Mouse (Mus musculus) lung, postnatal 0 days (tissue): ENCODE data around the gene Gm4303. TPM values are rescaled to one million over a fixed set of nuclear protein-coding genes. Genes with fewer than 3 reads are reported as not detected.
"Not testable (repeated sequence)": the region's sequence is repeated elsewhere in the genome, so short reads cannot be mapped to it uniquely, and the experiment has no call there.

Experiments
- ATAC-seq: fragments of 200-750 bp; cut with Nextera tagmentation; 2 replicates; pipeline ENCODE4 v1.8.0; 2017; ENCODE audit warnings: moderate library complexity
- DNase-seq: peaks from one replicate; pipeline ENCODE4 v3.0.0-alpha.2; 2016; ENCODE audit warnings: low spot score
- H3K27ac ChIP-seq: fragments of 300-500 bp; sonication (generic); 2 replicates; pipeline ENCODE4 v1.5.1; 2014; ENCODE audit warnings: antibody characterized with exemption, mild to moderate bottlenecking, low read length, mixed read lengths
- H3K27me3 ChIP-seq: fragments of 300-500 bp; sonication (generic); replicated peaks from 2 replicates; pipeline ENCODE4 v1.6.1; 2014; ENCODE audit warnings: low read length, mixed read lengths; ENCODE audit not compliant: insufficient read depth
- H3K36me3 ChIP-seq: fragments of 300-500 bp; sonication (generic); 2 replicates; pipeline ENCODE4 v1.6.1; 2014; ENCODE audit warnings: low read length, mixed read lengths; ENCODE audit not compliant: insufficient read depth
- H3K4me1 ChIP-seq: fragments of 300-500 bp; sonication (generic); 2 replicates; pipeline ENCODE4 v1.6.1; 2014; ENCODE audit warnings: antibody characterized with exemption, low read depth, low read length, mixed read lengths; ENCODE audit not compliant: insufficient read depth
- H3K4me2 ChIP-seq: fragments of 300-500 bp; sonication (generic); replicated peaks from 2 replicates; pipeline ENCODE4 v1.6.1; 2014; ENCODE audit warnings: low read depth, mild to moderate bottlenecking, low read length, moderate library complexity, mixed read lengths
- H3K4me3 ChIP-seq: fragments of 300-500 bp; sonication (generic); 2 replicates; pipeline ENCODE4 v1.5.1; 2014; ENCODE audit warnings: low read depth, low read length
- H3K9ac ChIP-seq: fragments of 300-500 bp; sonication (generic); replicated peaks from 2 replicates; pipeline ENCODE4 v1.6.1; 2014; ENCODE audit warnings: low read depth, mild to moderate bottlenecking
- H3K9me3 ChIP-seq: fragments of 300-500 bp; sonication (generic); 2 replicates; pipeline ENCODE4 v1.6.1; 2016; ENCODE audit warnings: low read length, mixed read lengths
- CTCF ChIP-seq: IDR thresholded peaks from 2 replicates; pipeline ENCODE4 v1.5.1; 2016; ENCODE audit warnings: antibody characterized with exemption, mild to moderate bottlenecking
- EP300 ChIP-seq: IDR thresholded peaks from 2 replicates; pipeline ENCODE4 v1.6.1; 2016; ENCODE audit warnings: antibody characterized with exemption, mild to moderate bottlenecking, control low read depth
- WGBS: fragments of 180-500 bp; shearing (Covaris S2); extraction: QIAGEN DNeasy Blood & Tissue Kit; methylation state at CpG from one replicate; pipeline ENCODE4 v1.1.7; 2014; 5-methylcytosine and 5-hydroxymethylcytosine counted together
- polyA plus RNA-seq: library from polyadenylated mRNA; unstranded; fragments of >200 nt; fragmentation: Nextera tagmentation; extraction: Ambion mirVana; gene quantifications from 2 replicates; pipeline ENCODE4 v1.2.1, GENCODE M21; 2015

The Gm4303 gene
- polyA plus RNA-seq, result not detected in 2 replicates

- ATAC-seq, H3K36me3 ChIP-seq, H3K4me1 ChIP-seq, H3K27ac ChIP-seq, H3K4me3 ChIP-seq, H3K27me3 ChIP-seq, H3K9me3 ChIP-seq, H3K9ac ChIP-seq, DNase-seq, H3K4me2 ChIP-seq: not testable (repeated sequence)
- no CpG with 5 or more reads among the region's 3 CpGs for WGBS
These were observed at the start of gene Gm4303 for GRCm38 (mm10) chr10:100345672-100346071. Gene Gm4303 (plus strand): TSS chr10:100345972.

- Histone ChIP-seq H3K4me3 (no peak overlapping the region), H3K9me3 (no peaks in the 10 kb centered on the region), H3K27ac (no peak overlapping the region), H3K4me1 (no peaks in the 10 kb centered on the region), H3K27me3 (no peaks in the 10 kb centered on the region), H3K36me3 (no peaks in the 10 kb centered on the region), H3K9ac (no peak overlapping the region), H3K4me2 (no peak overlapping the region)
- TF ChIP-seq CTCF (no peak), EP300 (no peak)
- DNase-seq (no peak), ATAC-seq (no peak)
- 85% methylated on average over 2 of the region's 2 CpGs for WGBS
These were observed 49.7 kb upstream of the Gm4303 start for GRCm38 (mm10) chr10:100296105-100296504.

GRCm38 (mm10) chr10:100300106-100300505 is 45.7 kb upstream of the Gm4303 start:
- H3K27ac ChIP-seq, H3K9ac ChIP-seq, ATAC-seq, DNase-seq, H3K4me1 ChIP-seq, H3K9me3 ChIP-seq, H3K36me3 ChIP-seq, H3K27me3 ChIP-seq, H3K4me3 ChIP-seq, H3K4me2 ChIP-seq: not testable (repeated sequence)

GRCm38 (mm10) chr10:100335376-100335775 is 10.4 kb upstream of the Gm4303 start, which contains the start of gene Gm4301:
Gene Gm4301 (plus strand): TSS chr10:100335676.
- not testable (repeated sequence) for H3K9ac ChIP-seq, H3K27ac ChIP-seq, H3K4me3 ChIP-seq, H3K4me1 ChIP-seq, H3K36me3 ChIP-seq, H3K9me3 ChIP-seq, ATAC-seq, DNase-seq, H3K4me2 ChIP-seq, H3K27me3 ChIP-seq
- WGBS, result no CpG with 5 or more reads among the region's 2 CpGs

- ATAC-seq, H3K9me3 ChIP-seq, H3K27ac ChIP-seq, H3K27me3 ChIP-seq, H3K9ac ChIP-seq, H3K4me3 ChIP-seq, H3K4me2 ChIP-seq, H3K4me1 ChIP-seq, DNase-seq, H3K36me3 ChIP-seq: not testable (repeated sequence)
- WGBS, result no CpG with 5 or more reads among the region's 3 CpGs
These were observed 5.2 kb upstream of the Gm4303 start, which contains the start of gene Gm4302 for GRCm38 (mm10) chr10:100340536-100340935. Gene Gm4302 (plus strand): TSS chr10:100340836.

GRCm38 (mm10) chr10:100350793-100351192 is 5.0 kb downstream of the Gm4303 start, which contains the start of gene Gm4305:
Gene Gm4305 (plus strand): TSS chr10:100351093.
- DNase-seq, result not testable (repeated sequence)

GRCm38 (mm10) chr10:100356841-100357240 is 11.1 kb downstream of the Gm4303 start:
- not testable (repeated sequence) for H3K9me3 ChIP-seq, H3K4me1 ChIP-seq, DNase-seq, H3K9ac ChIP-seq, ATAC-seq, H3K27ac ChIP-seq, H3K27me3 ChIP-seq, H3K4me3 ChIP-seq, H3K36me3 ChIP-seq, H3K4me2 ChIP-seq
- 56% methylated on average over 2 of the region's 2 CpGs for WGBS

More at GRCm38 (mm10) chr10:100350793-100351192, 5.0 kb downstream of the Gm4303 start, which contains the start of gene Gm4305:
- H3K9ac ChIP-seq, H3K9me3 ChIP-seq, H3K4me2 ChIP-seq, H3K36me3 ChIP-seq, H3K27ac ChIP-seq, H3K27me3 ChIP-seq, H3K4me1 ChIP-seq, ATAC-seq, H3K4me3 ChIP-seq: not testable (repeated sequence)
- no CpG with 5 or more reads among the region's 3 CpGs for WGBS

- not testable (repeated sequence) for H3K9ac ChIP-seq, H3K27ac ChIP-seq, H3K9me3 ChIP-seq, DNase-seq, H3K4me1 ChIP-seq, H3K4me2 ChIP-seq, ATAC-seq, H3K27me3 ChIP-seq, H3K4me3 ChIP-seq, H3K36me3 ChIP-seq
- no CpG with 5 or more reads among the region's 3 CpGs for WGBS
These were observed 15.3 kb downstream of the Gm4303 start, which contains the start of gene Gm4307 for GRCm38 (mm10) chr10:100361038-100361437. Gene Gm4307 (plus strand): TSS chr10:100361338.

GRCm38 (mm10) chr10:100382460-100382859 is 36.7 kb downstream of the Gm4303 start, which contains the start of gene Gm4312:
Gene Gm4312 (minus strand): TSS chr10:100382560.
- not testable (repeated sequence) for H3K4me3 ChIP-seq, H3K27me3 ChIP-seq, H3K36me3 ChIP-seq, ATAC-seq, DNase-seq, H3K9me3 ChIP-seq, H3K9ac ChIP-seq, H3K4me2 ChIP-seq, H3K27ac ChIP-seq, H3K4me1 ChIP-seq
- WGBS, result no CpG with 5 or more reads among the region's 2 CpGs
